Mouse (Mus musculus): Measurements from ENCODE around the gene Pou3f3.
A peak's percentile ranks its signal among the peaks of the same experiment; 100 is the strongest.

The Pou3f3 gene

DNA sequence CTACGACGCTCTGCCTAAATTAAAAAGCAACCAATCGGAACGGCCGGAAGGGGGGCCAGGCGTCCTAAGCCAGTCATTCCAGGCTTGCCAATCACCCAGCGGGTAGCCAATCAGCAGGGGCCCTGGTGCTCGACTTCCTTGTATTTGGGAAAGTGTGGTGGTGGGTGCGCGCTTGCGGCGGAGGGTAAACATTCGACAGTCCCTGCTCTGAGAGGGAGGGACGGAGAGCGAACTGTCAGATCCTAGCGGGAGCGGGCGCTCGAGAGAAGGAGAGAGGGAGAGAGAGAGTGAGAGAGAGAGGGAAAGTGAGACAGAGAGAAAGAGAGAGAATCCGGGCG is at the start of gene Pou3f3:
TSS of gene Pou3f3 (plus strand) at position 191 of the 338 bp plus-strand sequence.
- peaks cover 40% of the 10 kb centered on the region for H3K4me1 ChIP-seq (replicated peaks; ENCODE audit: low read depth, low read length)
- H3K27me3 ChIP-seq (ENCODE audit: insufficient read depth, low read length), result peaks cover 80% of the 10 kb centered on the region
- TF ChIP-seq POU5F1 (IDR thresholded peaks at IDR 0.05; ENCODE audit: borderline replicate concordance, low read length) (no peak), NANOG (IDR thresholded peaks at IDR 0.05; ENCODE audit: borderline replicate concordance, low read length) (no peak), CTCF (conservative IDR thresholded peaks at IDR 0.05; ENCODE audit: low read length) (no peak)
- H3K4me3 ChIP-seq (replicated peaks; ENCODE audit: low read length), result peak within 1 kb of the TSS; percentile 72
- H3K9me3 ChIP-seq (ENCODE audit: low read length), result no peaks in the 10 kb centered on the region
- no peaks in the 10 kb centered on the region for H3K36me3 ChIP-seq (ENCODE audit: insufficient read depth, low read length)

DNA sequence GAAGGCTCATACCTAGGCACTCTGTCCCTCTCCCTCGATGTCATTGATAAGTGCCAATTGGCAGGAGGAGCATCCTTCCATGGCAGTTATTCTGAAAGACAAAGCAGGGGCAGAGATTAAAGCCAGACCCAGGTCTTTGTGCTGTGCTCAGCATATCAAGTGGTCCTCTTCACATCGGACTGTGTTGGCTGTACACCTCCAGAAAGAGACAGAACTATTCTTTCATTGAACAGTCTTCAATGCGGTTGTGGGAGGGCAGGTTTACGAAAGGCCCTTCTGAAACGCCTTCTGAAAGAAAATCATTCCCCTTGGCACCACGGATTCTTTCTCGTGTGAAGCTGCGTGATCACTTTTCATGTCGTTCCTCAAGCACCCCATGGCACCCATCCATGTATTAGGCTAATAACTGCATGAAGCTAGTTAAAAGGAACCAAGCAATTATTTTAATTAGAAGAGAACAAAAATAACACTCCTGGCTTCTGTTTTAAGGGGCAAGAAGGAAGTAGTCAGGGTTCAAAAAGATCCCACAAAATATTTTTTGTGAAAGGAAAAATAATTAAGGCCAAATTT is 47.1 kb upstream of the Pou3f3 start:
- H3K36me3 ChIP-seq (ENCODE audit: insufficient read depth, low read length), result no peaks in the 10 kb centered on the region
- no peaks in the 10 kb centered on the region for H3K9me3 ChIP-seq (ENCODE audit: low read length)
- H3K4me3 ChIP-seq (replicated peaks; ENCODE audit: low read length), result no peak overlapping the region
- H3K27me3 ChIP-seq (ENCODE audit: insufficient read depth, low read length), result no peaks in the 10 kb centered on the region
- H3K4me1 ChIP-seq (replicated peaks; ENCODE audit: low read depth, low read length), result no peaks in the 10 kb centered on the region
- TF ChIP-seq NANOG (IDR thresholded peaks at IDR 0.05; ENCODE audit: borderline replicate concordance, low read length), result no peak
- TF ChIP-seq CTCF (conservative IDR thresholded peaks at IDR 0.05; ENCODE audit: low read length), result no peak
- no peak for TF ChIP-seq POU5F1 (IDR thresholded peaks at IDR 0.05; ENCODE audit: borderline replicate concordance, low read length)

DNA sequence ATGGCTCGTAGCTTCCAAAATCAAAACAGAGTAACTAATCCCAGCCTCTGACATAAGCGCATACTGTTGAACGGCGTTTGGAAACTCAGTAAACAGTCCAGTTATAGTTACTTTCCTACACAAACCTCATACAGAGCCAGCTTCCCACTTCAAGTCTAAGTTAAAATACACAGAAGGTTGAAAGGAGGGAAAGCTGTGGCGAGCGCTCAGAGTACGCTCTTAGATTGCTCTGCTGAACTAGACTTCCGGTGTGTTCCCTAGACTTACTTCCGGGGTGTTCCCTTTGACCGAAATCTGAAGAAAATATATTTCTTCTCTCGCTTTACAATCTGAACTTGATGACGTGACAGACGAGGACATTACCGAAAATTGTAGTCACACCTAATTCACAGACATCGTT is 44.1 kb upstream of the Pou3f3 start:
- H3K9me3 ChIP-seq (ENCODE audit: low read length), result no peaks in the 10 kb centered on the region
- H3K36me3 ChIP-seq (ENCODE audit: insufficient read depth, low read length), result no peaks in the 10 kb centered on the region
- H3K4me3 ChIP-seq (replicated peaks; ENCODE audit: low read length), result no peak overlapping the region
- no peaks in the 10 kb centered on the region for H3K27me3 ChIP-seq (ENCODE audit: insufficient read depth, low read length)
- H3K4me1 ChIP-seq (replicated peaks; ENCODE audit: low read depth, low read length), result peaks cover 12% of the 10 kb centered on the region; the same call in 1 of the 2 replicates
- TF ChIP-seq CTCF (conservative IDR thresholded peaks at IDR 0.05; ENCODE audit: low read length) (no peak), NANOG (IDR thresholded peaks at IDR 0.05; ENCODE audit: borderline replicate concordance, low read length) (no peak), POU5F1 (IDR thresholded peaks at IDR 0.05; ENCODE audit: borderline replicate concordance, low read length) (no peak)

DNA sequence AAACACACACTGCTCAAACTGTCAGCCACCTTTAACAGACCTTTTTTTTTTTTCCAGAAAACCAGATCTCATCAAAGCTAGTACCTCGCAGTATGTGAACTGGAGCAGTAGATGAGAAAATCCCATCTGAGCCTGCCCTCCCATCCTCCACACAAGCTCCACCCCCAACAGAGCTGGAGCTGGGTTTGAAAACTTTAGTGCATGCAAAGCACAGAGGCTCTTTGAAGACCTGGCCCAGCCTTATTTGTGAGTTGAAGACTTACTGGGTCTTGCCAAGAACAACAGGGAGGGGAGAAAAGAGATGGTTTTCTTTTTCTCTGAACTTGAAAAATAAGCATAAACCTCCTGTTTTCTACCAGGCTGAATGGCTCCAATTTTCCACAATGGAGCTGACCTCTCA is 28.0 kb upstream of the Pou3f3 start:
- Histone ChIP-seq H3K9me3 (ENCODE audit: low read length) (peaks cover 5% of the 10 kb centered on the region; the same call in 1 of the 2 replicates), H3K4me1 (replicated peaks; ENCODE audit: low read depth, low read length) (no peaks in the 10 kb centered on the region), H3K27me3 (ENCODE audit: insufficient read depth, low read length) (no peaks in the 10 kb centered on the region), H3K4me3 (replicated peaks; ENCODE audit: low read length) (no peak overlapping the region), H3K36me3 (ENCODE audit: insufficient read depth, low read length) (no peaks in the 10 kb centered on the region)
- TF ChIP-seq CTCF (conservative IDR thresholded peaks at IDR 0.05; ENCODE audit: low read length), result no peak
- TF ChIP-seq NANOG (IDR thresholded peaks at IDR 0.05; ENCODE audit: borderline replicate concordance, low read length), result no peak
- no peak for TF ChIP-seq POU5F1 (IDR thresholded peaks at IDR 0.05; ENCODE audit: borderline replicate concordance, low read length)

DNA sequence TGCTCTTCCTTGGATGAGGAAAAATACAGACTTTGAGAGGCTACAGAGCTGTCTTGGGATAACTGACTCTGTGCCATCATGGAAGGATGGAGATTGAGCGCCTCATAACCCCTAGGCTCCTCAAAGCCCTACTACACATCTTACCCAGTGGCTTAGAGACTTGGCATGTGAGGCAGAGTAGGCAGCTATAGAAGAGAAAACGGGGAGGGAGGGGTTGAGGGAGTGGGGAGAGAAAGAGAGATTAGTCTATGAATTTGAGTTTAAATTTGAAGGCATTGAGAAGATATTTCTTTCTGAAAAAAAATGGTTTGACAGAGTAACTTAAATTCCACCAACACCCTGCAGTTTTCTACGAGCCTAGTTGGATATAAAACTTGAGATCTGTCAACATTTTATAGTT is 14.9 kb upstream of the Pou3f3 start:
- no peak for TF ChIP-seq POU5F1 (IDR thresholded peaks at IDR 0.05; ENCODE audit: borderline replicate concordance, low read length)
- no peak for TF ChIP-seq NANOG (IDR thresholded peaks at IDR 0.05; ENCODE audit: borderline replicate concordance, low read length)
- no peak for TF ChIP-seq CTCF (conservative IDR thresholded peaks at IDR 0.05; ENCODE audit: low read length)
- no peak overlapping the region for H3K4me3 ChIP-seq (replicated peaks; ENCODE audit: low read length)
- H3K36me3 ChIP-seq (ENCODE audit: insufficient read depth, low read length), result no peaks in the 10 kb centered on the region
- H3K4me1 ChIP-seq (replicated peaks; ENCODE audit: low read depth, low read length), result peaks cover 11% of the 10 kb centered on the region; the same call in 1 of the 2 replicates
- H3K9me3 ChIP-seq (ENCODE audit: low read length), result no peaks in the 10 kb centered on the region
- peaks cover 33% of the 10 kb centered on the region for H3K27me3 ChIP-seq (ENCODE audit: insufficient read depth, low read length)

DNA sequence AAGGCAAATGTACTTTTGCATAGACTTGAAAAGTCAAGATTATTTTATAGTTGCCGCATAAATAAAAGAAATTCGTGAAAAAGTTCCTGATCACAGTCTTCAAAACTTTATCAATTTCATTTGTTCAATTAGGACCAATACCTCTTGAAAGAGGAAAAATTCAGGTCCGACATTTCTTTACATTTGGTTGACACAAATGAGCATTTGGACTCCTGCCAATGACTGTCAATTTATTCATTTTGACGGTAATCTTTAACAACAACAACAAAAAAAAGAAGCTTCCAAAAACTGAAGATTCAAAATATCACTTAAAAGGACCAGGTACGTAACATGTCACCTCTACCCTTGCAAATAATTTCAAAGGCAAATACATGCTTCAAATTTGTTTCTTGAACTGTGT is 13.8 kb upstream of the Pou3f3 start:
- H3K36me3 ChIP-seq (ENCODE audit: insufficient read depth, low read length), result no peaks in the 10 kb centered on the region
- peaks cover 38% of the 10 kb centered on the region for H3K27me3 ChIP-seq (ENCODE audit: insufficient read depth, low read length)
- TF ChIP-seq NANOG (IDR thresholded peaks at IDR 0.05; ENCODE audit: borderline replicate concordance, low read length) (no peak), POU5F1 (IDR thresholded peaks at IDR 0.05; ENCODE audit: borderline replicate concordance, low read length) (no peak), CTCF (conservative IDR thresholded peaks at IDR 0.05; ENCODE audit: low read length) (no peak)
- H3K4me1 ChIP-seq (replicated peaks; ENCODE audit: low read depth, low read length), result peaks cover 19% of the 10 kb centered on the region
- no peaks in the 10 kb centered on the region for H3K9me3 ChIP-seq (ENCODE audit: low read length)
- H3K4me3 ChIP-seq (replicated peaks; ENCODE audit: low read length), result no peak overlapping the region

DNA sequence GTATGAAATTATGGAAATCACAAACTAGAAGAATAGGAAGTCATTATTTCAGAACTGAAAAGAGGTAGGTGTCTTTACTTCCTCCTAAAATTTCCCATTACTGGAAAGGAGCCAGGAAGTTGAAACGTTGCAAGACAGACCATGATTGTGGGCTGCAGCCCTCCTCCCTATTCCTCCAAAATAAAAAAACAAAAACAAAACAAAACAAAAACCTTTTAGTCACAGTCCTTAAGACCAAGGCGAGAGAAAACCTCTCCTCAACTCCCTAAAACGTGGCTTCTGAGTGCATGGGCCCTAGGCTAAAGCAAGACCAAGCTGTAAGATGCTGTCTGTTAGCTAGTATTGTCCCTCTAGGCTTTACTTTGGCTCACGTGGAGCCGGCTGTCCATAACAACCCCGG is 11.7 kb upstream of the Pou3f3 start:
- no peaks in the 10 kb centered on the region for H3K36me3 ChIP-seq (ENCODE audit: insufficient read depth, low read length)
- peak overlapping the region; percentile 77 for H3K4me3 ChIP-seq (replicated peaks; ENCODE audit: low read length)
- H3K4me1 ChIP-seq (replicated peaks; ENCODE audit: low read depth, low read length), result peaks cover 24% of the 10 kb centered on the region
- TF ChIP-seq POU5F1 (IDR thresholded peaks at IDR 0.05; ENCODE audit: borderline replicate concordance, low read length), result no peak
- TF ChIP-seq CTCF (conservative IDR thresholded peaks at IDR 0.05; ENCODE audit: low read length), result no peak
- TF ChIP-seq NANOG (IDR thresholded peaks at IDR 0.05; ENCODE audit: borderline replicate concordance, low read length), result no peak
- peaks cover 58% of the 10 kb centered on the region for H3K27me3 ChIP-seq (ENCODE audit: insufficient read depth, low read length)
- no peaks in the 10 kb centered on the region for H3K9me3 ChIP-seq (ENCODE audit: low read length)

DNA sequence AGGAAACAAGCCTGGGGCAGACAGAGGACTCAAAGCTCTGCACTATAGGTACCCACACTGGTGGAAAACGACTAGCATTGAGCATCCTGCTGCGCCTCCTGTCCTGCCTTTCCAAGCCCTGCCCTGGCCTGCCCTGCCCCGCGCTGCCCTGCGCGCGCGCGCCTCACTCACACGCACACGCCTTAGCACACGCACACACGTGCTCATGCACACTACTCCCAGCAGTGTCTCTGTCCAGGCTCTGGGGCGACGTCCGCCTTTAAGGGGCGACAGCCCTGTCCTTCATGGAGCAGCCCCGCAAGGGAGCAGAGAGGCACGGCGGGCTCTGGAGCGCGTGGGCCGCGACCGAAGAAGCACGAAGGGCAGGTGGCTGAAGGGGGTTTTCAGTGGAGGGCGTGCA is 11.2 kb upstream of the Pou3f3 start:
- peak overlapping the region; percentile 77 for H3K4me3 ChIP-seq (replicated peaks; ENCODE audit: low read length)
- H3K9me3 ChIP-seq (ENCODE audit: low read length), result no peaks in the 10 kb centered on the region
- no peaks in the 10 kb centered on the region for H3K36me3 ChIP-seq (ENCODE audit: insufficient read depth, low read length)
- peaks cover 24% of the 10 kb centered on the region for H3K4me1 ChIP-seq (replicated peaks; ENCODE audit: low read depth, low read length)
- TF ChIP-seq NANOG (IDR thresholded peaks at IDR 0.05; ENCODE audit: borderline replicate concordance, low read length) (no peak), POU5F1 (IDR thresholded peaks at IDR 0.05; ENCODE audit: borderline replicate concordance, low read length) (no peak), CTCF (conservative IDR thresholded peaks at IDR 0.05; ENCODE audit: low read length) (no peak)
- H3K27me3 ChIP-seq (ENCODE audit: insufficient read depth, low read length), result peaks cover 63% of the 10 kb centered on the region

DNA sequence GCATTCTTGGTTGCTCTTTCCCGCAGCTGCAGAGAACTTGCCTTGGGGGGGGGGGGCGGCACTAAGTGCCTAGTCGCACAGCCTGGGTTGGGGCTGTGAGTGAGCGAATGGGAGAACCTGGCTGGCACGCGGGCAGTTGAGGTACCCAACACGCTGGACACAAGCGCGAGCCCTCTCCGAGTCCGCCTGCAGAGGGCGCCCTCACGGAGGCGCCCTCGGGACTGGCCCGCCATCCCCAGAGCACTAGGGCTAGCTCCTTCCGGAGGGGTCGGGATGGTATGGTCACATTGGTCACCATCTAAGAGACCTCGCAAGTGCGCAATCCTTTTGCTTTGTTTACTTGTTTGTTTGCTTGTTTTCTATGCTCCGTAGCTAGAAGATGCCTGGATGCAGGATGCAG is 10.8 kb upstream of the Pou3f3 start:
- TF ChIP-seq CTCF (conservative IDR thresholded peaks at IDR 0.05; ENCODE audit: low read length) (peak; percentile 25; the same call in 1 of the 2 replicates), POU5F1 (IDR thresholded peaks at IDR 0.05; ENCODE audit: borderline replicate concordance, low read length) (no peak)
- H3K9me3 ChIP-seq (ENCODE audit: low read length), result no peaks in the 10 kb centered on the region
- H3K27me3 ChIP-seq (ENCODE audit: insufficient read depth, low read length), result peaks cover 68% of the 10 kb centered on the region
- peaks cover 24% of the 10 kb centered on the region for H3K4me1 ChIP-seq (replicated peaks; ENCODE audit: low read depth, low read length)
- peak overlapping the region; percentile 77 for H3K4me3 ChIP-seq (replicated peaks; ENCODE audit: low read length)
- H3K36me3 ChIP-seq (ENCODE audit: insufficient read depth, low read length), result no peaks in the 10 kb centered on the region

All from E14TG2a.4 (cell line).